ENCODE assay signal across 8 mouse cellular contexts in the genomic region with DNA sequence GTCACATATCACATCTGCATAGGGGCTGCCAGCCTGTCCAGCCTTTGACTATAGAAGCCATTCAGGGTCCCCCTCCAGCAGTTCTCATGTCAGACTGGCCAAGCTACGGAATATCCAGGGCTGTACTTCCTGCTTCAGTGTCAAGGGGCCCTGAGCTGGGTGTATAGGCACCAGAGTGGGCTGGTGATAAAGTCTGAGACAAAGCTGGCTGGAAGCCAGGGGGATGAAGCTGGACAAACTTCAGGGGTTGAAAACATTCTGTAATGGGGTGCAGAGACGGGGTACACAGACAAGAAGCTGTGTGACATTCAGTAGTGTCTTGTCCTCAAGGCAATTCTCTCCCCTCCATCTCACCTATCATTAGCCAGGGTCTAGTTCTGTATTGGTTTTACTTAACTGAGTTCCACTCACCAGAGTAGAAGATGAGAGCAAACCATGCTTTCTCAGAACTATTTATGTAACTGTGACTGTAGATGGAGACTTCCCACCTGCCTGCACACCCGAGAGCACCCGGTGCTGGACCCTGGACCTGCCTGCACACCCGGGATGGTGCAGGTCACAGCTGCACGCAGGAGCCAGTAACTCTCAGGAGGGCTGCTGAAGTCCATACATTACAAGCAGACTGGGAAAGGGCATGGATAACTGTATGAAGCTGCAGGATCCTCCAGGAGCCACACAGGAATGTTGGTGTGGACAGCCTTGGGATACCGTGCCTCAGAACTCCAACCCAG. TPM values are rescaled to one million over a fixed set of nuclear protein-coding genes. Genes with fewer than 3 reads are reported as not detected.
DNase-seq lines count a peak whose midpoint lies in the region; ATAC-seq and TF ChIP-seq lines count a peak whose summit lies in the region.

No protein-coding gene starts in this region.

- H3K9ac ChIP-seq in intestine, embryonic 14.5 days (ENCODE audit: low read length) = peak overlapping the region; percentile 27; the same call in 1 of the 2 replicates
- H3K9ac ChIP-seq in liver, embryonic 16.5 days (ENCODE audit: low read depth, low read length) = peak overlapping the region; percentile 79

- intact Hi-C loops in gastrocnemius, adult 2 months (cut with DNase I) = loop anchor here (5.0 kb wide), 1 partner anchor 383 kb away; no protein-coding TSS in a partner anchor
- intact Hi-C loops in gastrocnemius, postnatal 14 days (cut with DNase I; ENCODE audit: low total_unique reads) = no loop called here
- intact Hi-C loops in left cerebral cortex, postnatal 14 days (cut with DNase I) = no loop called here

- H3K27ac ChIP-seq in gastrocnemius, adult 2 months = peak overlapping the region; percentile 93
- peak overlapping the region; percentile 54; the same call in 1 of the 2 replicates for H3K27ac ChIP-seq in intestine, embryonic 14.5 days (ENCODE audit: low read depth)
- H3K27ac ChIP-seq in liver, embryonic 16.5 days (ENCODE audit: low read length) = peak overlapping the region; percentile 78

- H3K4me1 ChIP-seq in G1E (ENCODE audit: insufficient read depth, low read depth, low read length) = peaks cover 69% of the 10 kb centered on the region
- peaks cover 31% of the 10 kb centered on the region for H3K4me1 ChIP-seq in intestine, embryonic 14.5 days (replicated peaks; ENCODE audit: control insufficient read depth, insufficient read depth, low read length)
- H3K4me1 ChIP-seq in liver, embryonic 16.5 days (ENCODE audit: control insufficient read depth, low read depth, low read length) = peaks cover 49% of the 10 kb centered on the region

- ATAC-seq in G1E (ENCODE audit: extremely low read depth, insufficient number of reproducible peaks, low FRiP score, poor library complexity, severe bottlenecking) = no peak
- ATAC-seq in intestine, embryonic 14.5 days (replicated peaks; ENCODE audit: low FRiP score, low TSS enrichment, low read depth) = no peak; the same call in 1 of the 2 replicates
- ATAC-seq in liver, embryonic 16.5 days (ENCODE audit: low read depth) = no peak
- no peak for ATAC-seq in activated CD4-positive, CD25-positive, alpha-beta regulatory T cell, adult 4 months

- H3K4me2 ChIP-seq in intestine, embryonic 14.5 days (ENCODE audit: low read length) = peak overlapping the region; percentile 73
- peak overlapping the region; percentile 77 for H3K4me2 ChIP-seq in liver, embryonic 16.5 days (ENCODE audit: low read depth, low read length)

- DNase-seq in gastrocnemius, adult 2 months = no peak
- DNase-seq in gastrocnemius, postnatal 14 days = no peak
- peak; percentile 58 for DNase-seq in G1E (ENCODE audit: low spot score)
- DNase-seq in intestine, embryonic 14.5 days (ENCODE audit: low spot score) = no peak
- DNase-seq in frontal cortex, adult 2 months (ENCODE audit: extremely low spot score in 1 of 2, low spot score in 1 of 2) = no peak
- no peak for DNase-seq in left cerebral cortex, postnatal 14 days (ENCODE audit: low spot score in 2 of 2)

- H3K36me3 ChIP-seq in G1E (replicated peaks) = peaks cover 37% of the 10 kb centered on the region
- peaks cover 16% of the 10 kb centered on the region; the same call in 1 of the 2 replicates for H3K36me3 ChIP-seq in intestine, embryonic 14.5 days (ENCODE audit: control insufficient read depth, insufficient read depth, low read length)
- H3K36me3 ChIP-seq in liver, embryonic 16.5 days (ENCODE audit: control insufficient read depth, insufficient read depth) = peaks cover 19% of the 10 kb centered on the region

- no peaks in the 10 kb centered on the region for H3K27me3 ChIP-seq in G1E (ENCODE audit: insufficient read depth, low read length)
- no peaks in the 10 kb centered on the region for H3K27me3 ChIP-seq in intestine, embryonic 14.5 days (replicated peaks; ENCODE audit: control insufficient read depth, insufficient read depth, low read length)
- no peaks in the 10 kb centered on the region for H3K27me3 ChIP-seq in liver, embryonic 16.5 days (ENCODE audit: control insufficient read depth, insufficient read depth, low read depth, low read length)

- WGBS in intestine, embryonic 14.5 days = 42% methylated on average over 7 of the region's 7 CpGs
- 25% methylated on average over 7 of the region's 7 CpGs for WGBS in liver, embryonic 16.5 days (ENCODE audit: insufficient replicate concordance)

- H3K9me3 ChIP-seq in G1E (replicated peaks) = no peaks in the 10 kb centered on the region
- H3K9me3 ChIP-seq in intestine, embryonic 14.5 days (ENCODE audit: control insufficient read depth, low read length) = no peaks in the 10 kb centered on the region
- no peaks in the 10 kb centered on the region for H3K9me3 ChIP-seq in liver, embryonic 16.5 days (replicated peaks; ENCODE audit: control insufficient read depth, low read length)

- peak overlapping the region; percentile 85 for H3K4me3 ChIP-seq in gastrocnemius, adult 2 months
- H3K4me3 ChIP-seq in G1E (ENCODE audit: low read depth, low read length) = peak overlapping the region; percentile 75
- peak overlapping the region; percentile 49 for H3K4me3 ChIP-seq in intestine, embryonic 14.5 days (ENCODE audit: low read depth, low read length)
- peak overlapping the region; percentile 73 for H3K4me3 ChIP-seq in liver, embryonic 16.5 days (ENCODE audit: low read depth, low read length)

- TF ChIP-seq CTCF in gastrocnemius, adult 2 months (IDR thresholded peaks at IDR 0.05) = no peak
- TF ChIP-seq CTCF in G1E (IDR thresholded peaks at IDR 0.05; ENCODE audit: low read depth, low read length) = no peak

RNA-seq across cellular contexts. Expression of a gene that starts 1.9 kb away (rescaled TPM):
- 10 to 100 TPM; 13.5 to 14.4 TPM for total RNA-seq in gastrocnemius, adult 2 months (2021)
- 1 to 10 TPM; 6.1 to 7.0 TPM for total RNA-seq in gastrocnemius, postnatal 14 days (2021)
- 39.3 and 44.2 TPM in 2 replicates for total RNA-seq in G1E (2014; fragmentation: Nextera tagmentation)
- 73.5 and 75.4 TPM in 2 replicates for total RNA-seq in G1E (2017)
- 2.3 and 2.9 TPM in 2 replicates for polyA plus RNA-seq in G1E (2012)
- polyA plus RNA-seq in intestine, embryonic 14.5 days (2014; fragmentation: Nextera tagmentation; extraction: Ambion mirVana) = 14.7 and 16.2 TPM in 2 replicates
- 18.9 and 20.6 TPM in 2 replicates for polyA plus RNA-seq in liver, embryonic 16.5 days (2015; fragmentation: Nextera tagmentation; extraction: Ambion mirVana)
- polyA plus RNA-seq in frontal cortex, adult 2 months (2012; rRNA removed) = 12.1 and 12.7 TPM in 2 replicates
- 100 to 1,000 TPM; 204 to 218 TPM for polyA plus RNA-seq in activated CD4-positive, CD25-positive, alpha-beta regulatory T cell, adult 4 months (2017; shearing (Covaris generic))
- total RNA-seq in left cerebral cortex, postnatal 14 days (2021) = 1 to 10 TPM; 3.7 TPM

RNA-seq across cellular contexts. Expression of a gene that starts 32.5 kb away (rescaled TPM):
- under 1 TPM; 0.13 to 0.42 TPM for total RNA-seq in gastrocnemius, adult 2 months (2021)
- under 1 TPM; 0.21 to 0.35 TPM for total RNA-seq in gastrocnemius, postnatal 14 days (2021)
- total RNA-seq in G1E (2014; fragmentation: Nextera tagmentation) (not detected in 2 replicates), G1E (2017) (0.06 and 0.11 TPM in 2 replicates)
- polyA plus RNA-seq in G1E (2012) = not detected in 2 replicates
- polyA plus RNA-seq in intestine, embryonic 14.5 days (2014; fragmentation: Nextera tagmentation; extraction: Ambion mirVana) = 0.12 and 0.30 TPM in 2 replicates
- 0.37 and 0.45 TPM in 2 replicates for polyA plus RNA-seq in liver, embryonic 16.5 days (2015; fragmentation: Nextera tagmentation; extraction: Ambion mirVana)
- 0.13 and 0.18 TPM in 2 replicates for polyA plus RNA-seq in frontal cortex, adult 2 months (2012; rRNA removed)
- under 1 TPM; 0.37 to 0.66 TPM for polyA plus RNA-seq in activated CD4-positive, CD25-positive, alpha-beta regulatory T cell, adult 4 months (2017; shearing (Covaris generic))
- total RNA-seq in left cerebral cortex, postnatal 14 days (2021) = under 1 TPM in 1 of 2 experiments, not detected in 1; 0.29 TPM

RNA-seq across cellular contexts. Expression of a gene that starts 43.1 kb away (rescaled TPM):
- total RNA-seq in gastrocnemius, adult 2 months (2021) = 1 to 10 TPM; 1.5 to 2.2 TPM
- 1 to 10 TPM; 2.7 to 3.0 TPM for total RNA-seq in gastrocnemius, postnatal 14 days (2021)
- total RNA-seq in G1E (2014; fragmentation: Nextera tagmentation) = 22.1 and 22.5 TPM in 2 replicates
- total RNA-seq in G1E (2017) = 15.3 and 16.3 TPM in 2 replicates
- 47.2 and 49.5 TPM in 2 replicates for polyA plus RNA-seq in G1E (2012)
- 3.9 and 4.1 TPM in 2 replicates for polyA plus RNA-seq in intestine, embryonic 14.5 days (2014; fragmentation: Nextera tagmentation; extraction: Ambion mirVana)
- polyA plus RNA-seq in liver, embryonic 16.5 days (2015; fragmentation: Nextera tagmentation; extraction: Ambion mirVana) = 0.22 and 0.40 TPM in 2 replicates
- polyA plus RNA-seq in frontal cortex, adult 2 months (2012; rRNA removed) = 24.1 and 28.7 TPM in 2 replicates
- 1 to 10 TPM; 3.0 to 3.1 TPM for polyA plus RNA-seq in activated CD4-positive, CD25-positive, alpha-beta regulatory T cell, adult 4 months (2017; shearing (Covaris generic))
- total RNA-seq in left cerebral cortex, postnatal 14 days (2021) = 1 to 10 TPM; 1.2 to 1.6 TPM

RNA-seq across cellular contexts. Expression of a gene that starts 43.6 kb away (rescaled TPM):
- 10 to 100 TPM; 25.9 to 51.8 TPM for total RNA-seq in gastrocnemius, adult 2 months (2021)
- 100 to 1,000 TPM in 1 of 2 experiments, 10 to 100 TPM in 1; 93.7 to 106 TPM for total RNA-seq in gastrocnemius, postnatal 14 days (2021)
- total RNA-seq in G1E (2014; fragmentation: Nextera tagmentation) = 1.2 and 4.0 TPM in 2 replicates
- total RNA-seq in G1E (2017) = 2.3 and 3.0 TPM in 2 replicates
- polyA plus RNA-seq in G1E (2012) = 0.59 and 0.67 TPM in 2 replicates
- polyA plus RNA-seq in intestine, embryonic 14.5 days (2014; fragmentation: Nextera tagmentation; extraction: Ambion mirVana) = 1.4 and 1.5 TPM in 2 replicates
- polyA plus RNA-seq in liver, embryonic 16.5 days (2015; fragmentation: Nextera tagmentation; extraction: Ambion mirVana) = 0.11 and 0.14 TPM in 2 replicates
- 3.7 and 4.6 TPM in 2 replicates for polyA plus RNA-seq in frontal cortex, adult 2 months (2012; rRNA removed)
- polyA plus RNA-seq in activated CD4-positive, CD25-positive, alpha-beta regulatory T cell, adult 4 months (2017; shearing (Covaris generic)) = 1 to 10 TPM in 1 of 2 experiments, under 1 TPM in 1; 0.52 to 1.1 TPM
- 1 to 10 TPM; 1.4 to 1.8 TPM for total RNA-seq in left cerebral cortex, postnatal 14 days (2021)

RNA-seq across cellular contexts. Expression of a gene that starts 52.4 kb away (rescaled TPM):
- 10 to 100 TPM; 19.9 to 23.6 TPM for total RNA-seq in gastrocnemius, adult 2 months (2021)
- total RNA-seq in gastrocnemius, postnatal 14 days (2021) = 10 to 100 TPM; 16.3 to 21.0 TPM
- 13.8 and 20.2 TPM in 2 replicates for total RNA-seq in G1E (2014; fragmentation: Nextera tagmentation)
- total RNA-seq in G1E (2017) = 55.5 and 56.5 TPM in 2 replicates
- 50.4 and 56.6 TPM in 2 replicates for polyA plus RNA-seq in G1E (2012)
- 5.0 and 6.2 TPM in 2 replicates for polyA plus RNA-seq in intestine, embryonic 14.5 days (2014; fragmentation: Nextera tagmentation; extraction: Ambion mirVana)
- 1.6 and 1.8 TPM in 2 replicates for polyA plus RNA-seq in liver, embryonic 16.5 days (2015; fragmentation: Nextera tagmentation; extraction: Ambion mirVana)
- polyA plus RNA-seq in frontal cortex, adult 2 months (2012; rRNA removed) = 41.4 and 47.6 TPM in 2 replicates
- 1 to 10 TPM; 3.8 to 4.4 TPM for polyA plus RNA-seq in activated CD4-positive, CD25-positive, alpha-beta regulatory T cell, adult 4 months (2017; shearing (Covaris generic))
- total RNA-seq in left cerebral cortex, postnatal 14 days (2021) = 10 to 100 TPM; 52.0 to 56.4 TPM
